Mouse (Mus musculus) liver, adult 2 months (tissue): ENCODE measurements around the gene Golgb1.

Source experiments
- CTCF ChIP-seq: fragments of 200-500 bp; IDR thresholded peaks from 2 replicates; pipeline ENCODE4 v1.5.1; 2011; ENCODE audit warnings: low read depth, low read length, control low read depth
- POLR2A ChIP-seq: fragments of 200-500 bp; IDR thresholded peaks from 2 replicates; pipeline ENCODE4 v1.6.1; 2011; ENCODE audit warnings: low read length, control low read depth; ENCODE audit not compliant: insufficient read depth; ENCODE audit errors: extremely low read depth

DNA sequence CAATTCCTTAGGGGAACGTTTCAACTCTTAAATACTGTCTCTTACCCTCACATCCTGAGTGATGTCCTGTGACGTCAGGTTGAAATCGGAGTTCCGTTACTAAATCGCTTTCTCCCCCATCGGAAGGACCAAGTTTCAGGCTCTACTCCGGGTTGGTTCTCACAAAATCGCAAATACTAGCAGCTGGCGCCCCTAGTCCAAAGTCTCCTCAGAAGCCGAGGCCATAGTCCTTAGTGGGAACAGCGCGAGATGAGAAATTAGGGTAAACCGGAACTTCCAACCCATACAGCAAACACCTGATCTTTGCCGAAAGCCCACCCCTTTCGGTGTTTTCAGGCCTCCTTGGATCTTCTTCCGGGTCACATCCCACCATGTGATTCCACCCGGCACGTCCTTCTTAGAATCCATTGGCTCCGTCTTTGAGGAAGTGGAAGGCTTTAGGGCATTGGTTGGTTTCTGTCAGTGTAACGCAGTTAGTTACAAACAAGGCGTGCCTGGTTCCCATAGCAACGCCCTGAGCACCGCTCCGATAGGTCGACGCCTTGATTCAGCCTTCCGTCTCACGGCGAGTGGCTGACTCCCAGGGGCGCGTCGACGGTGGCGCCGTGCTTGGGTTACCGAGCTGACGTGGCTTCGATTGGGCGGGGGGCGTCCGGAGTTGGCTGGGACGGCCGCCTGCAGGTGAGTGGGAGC, at the start of gene Golgb1, which contains the start of gene Eaf2:
- TF ChIP-seq CTCF (no peak), POLR2A (peak; percentile 56)
